Mouse (Mus musculus) small intestine, adult 2 months (tissue): ENCODE measurements at regions not wholly inside any gene's neighbourhood (a gene's known extent, or its start where the extent isn't known, plus 50 kb on each side); places are given as distances from the start of the nearest gene placed in this dataset.
A peak's percentile ranks its signal among the peaks of the same experiment; 100 is the strongest.

Experiments
- H3K27ac ChIP-seq: fragments of 200-500 bp; 2 replicates; pipeline ENCODE4 v1.5.1; 2012; ENCODE audit warnings: low read depth, low read length, control low read depth, inconsistent platforms; ENCODE audit not compliant: insufficient read depth
- H3K27me3 ChIP-seq: fragments of 200-500 bp; 2 replicates; pipeline ENCODE4 v1.6.1; 2012; ENCODE audit warnings: mild to moderate bottlenecking, moderate library complexity, low read length, inconsistent platforms; ENCODE audit not compliant: control insufficient read depth, insufficient read depth
- H3K36me3 ChIP-seq: fragments of 200-500 bp; 2 replicates; pipeline ENCODE4 v1.6.1; 2012; ENCODE audit warnings: mild to moderate bottlenecking, low read length, control low read depth, inconsistent platforms; ENCODE audit not compliant: control insufficient read depth, insufficient read depth
- H3K4me1 ChIP-seq: fragments of 200-500 bp; 2 replicates; pipeline ENCODE4 v1.6.1; 2012; ENCODE audit warnings: low read length, inconsistent platforms, mixed read lengths; ENCODE audit not compliant: control insufficient read depth, insufficient read depth, insufficient read length
- H3K4me3 ChIP-seq: fragments of 200-500 bp; 2 replicates; pipeline ENCODE4 v1.5.1; 2012; ENCODE audit warnings: low read depth, mild to moderate bottlenecking, control low read depth, inconsistent platforms, low read length, moderate library complexity
- CTCF ChIP-seq: fragments of 200-500 bp; IDR thresholded peaks from 2 replicates; pipeline ENCODE4 v1.5.1; 2012; ENCODE audit warnings: low read depth, mild to moderate bottlenecking, control low read depth, inconsistent platforms, low read length, moderate library complexity, mixed read lengths; ENCODE audit not compliant: insufficient replicate concordance, insufficient read length; ENCODE audit errors: extremely low read depth
- POLR2A ChIP-seq: fragments of 200-500 bp; IDR thresholded peaks from 2 replicates; pipeline ENCODE4 v1.6.1; 2012; ENCODE audit warnings: low read depth, mild to moderate bottlenecking, control low read depth, inconsistent platforms, low read length, moderate library complexity
- WGBS: fragments of 180-500 bp; shearing (Covaris S2); methylation state at CpG from one replicate; pipeline ENCODE4 v1.1.7; 2018; 5-methylcytosine and 5-hydroxymethylcytosine counted together

DNA sequence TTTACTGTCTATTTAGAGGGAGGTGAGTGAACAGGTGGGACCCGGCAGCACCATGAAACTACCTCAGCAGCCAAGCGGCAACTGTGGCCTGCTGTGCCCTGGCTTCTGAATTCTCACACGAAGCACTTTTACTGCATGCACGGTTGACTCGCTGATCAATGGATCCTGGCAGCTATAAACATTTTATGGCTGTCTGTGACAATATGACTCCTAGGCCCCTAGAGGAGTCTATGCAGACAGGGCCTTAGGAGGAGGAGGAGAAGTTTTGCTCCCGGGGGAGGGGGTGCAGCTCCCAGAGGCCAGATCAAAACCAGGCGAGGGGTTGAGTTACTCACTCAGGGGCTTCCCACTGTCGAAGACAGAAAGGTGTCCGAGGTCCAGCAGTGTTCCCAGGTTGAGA, 69.4 kb upstream of the Tut7 start:
- H3K27me3 ChIP-seq: no peaks in the 10 kb centered on the region
- no peak overlapping the region for H3K4me3 ChIP-seq
- H3K36me3 ChIP-seq: no peaks in the 10 kb centered on the region
- no peak overlapping the region for H3K27ac ChIP-seq
- no peaks in the 10 kb centered on the region for H3K4me1 ChIP-seq
- TF ChIP-seq POLR2A (no peak), CTCF (no peak)
- WGBS: 35% methylated on average over 9 of the region's 9 CpGs

DNA sequence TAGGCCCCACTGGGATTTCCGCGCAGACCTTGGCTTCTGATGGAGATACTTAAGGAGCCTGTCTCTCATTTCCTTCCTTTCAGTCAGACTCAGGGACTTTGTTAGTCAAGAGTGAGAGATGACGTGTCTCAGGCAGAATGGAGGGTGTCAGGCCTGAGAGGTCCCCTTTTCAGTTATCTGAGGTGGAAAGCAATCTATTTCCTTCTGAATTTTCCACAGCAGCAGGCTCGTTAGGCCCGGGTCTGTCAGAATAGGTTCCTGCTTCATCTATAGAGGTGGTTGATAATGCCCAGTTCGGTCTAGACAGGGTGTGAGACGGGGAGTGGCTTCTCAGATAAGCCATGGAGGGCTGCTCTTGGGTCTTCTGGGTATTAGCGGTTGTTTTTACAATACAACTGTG, 68.8 kb upstream of the Tut7 start:
- 43% methylated on average over 8 of the region's 8 CpGs for WGBS
- Histone ChIP-seq H3K27ac (no peak overlapping the region), H3K4me1 (no peaks in the 10 kb centered on the region), H3K27me3 (no peaks in the 10 kb centered on the region), H3K36me3 (no peaks in the 10 kb centered on the region), H3K4me3 (no peak overlapping the region)
- TF ChIP-seq CTCF (no peak), POLR2A (no peak)

DNA sequence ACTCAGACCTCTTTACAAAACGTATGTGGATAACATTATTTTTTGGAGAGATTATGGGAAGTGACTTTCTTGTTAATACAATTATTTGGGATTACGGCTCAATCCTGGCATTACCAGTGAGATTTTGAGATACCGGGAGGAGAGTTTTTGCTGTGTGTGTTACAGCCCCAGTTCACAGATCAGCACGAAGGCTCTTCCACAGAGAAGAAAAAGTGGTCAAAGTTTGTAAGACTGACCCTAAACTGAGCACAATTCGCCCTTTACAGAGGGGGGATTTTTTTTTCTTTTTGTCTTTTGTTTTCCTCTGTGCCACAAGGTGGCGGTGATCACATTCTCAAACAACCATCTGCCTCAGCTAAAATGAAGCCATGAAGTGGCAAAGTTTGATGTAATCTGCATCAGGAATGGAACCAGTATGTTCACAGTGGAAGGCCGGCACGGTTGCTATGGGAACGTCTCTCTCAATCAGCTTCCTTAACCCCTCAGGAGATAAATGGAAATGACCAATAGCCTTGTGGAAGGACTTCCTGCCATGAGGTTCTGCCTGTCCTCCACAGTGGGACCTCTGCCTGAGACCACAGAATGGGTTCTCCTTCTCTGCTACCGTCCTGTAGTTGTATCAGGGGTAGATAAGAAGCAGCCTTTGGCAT, 66.6 kb upstream of the Tut7 start:
- TF ChIP-seq POLR2A: no peak
- TF ChIP-seq CTCF: no peak
- WGBS: 23% methylated on average over 10 of the region's 10 CpGs

DNA sequence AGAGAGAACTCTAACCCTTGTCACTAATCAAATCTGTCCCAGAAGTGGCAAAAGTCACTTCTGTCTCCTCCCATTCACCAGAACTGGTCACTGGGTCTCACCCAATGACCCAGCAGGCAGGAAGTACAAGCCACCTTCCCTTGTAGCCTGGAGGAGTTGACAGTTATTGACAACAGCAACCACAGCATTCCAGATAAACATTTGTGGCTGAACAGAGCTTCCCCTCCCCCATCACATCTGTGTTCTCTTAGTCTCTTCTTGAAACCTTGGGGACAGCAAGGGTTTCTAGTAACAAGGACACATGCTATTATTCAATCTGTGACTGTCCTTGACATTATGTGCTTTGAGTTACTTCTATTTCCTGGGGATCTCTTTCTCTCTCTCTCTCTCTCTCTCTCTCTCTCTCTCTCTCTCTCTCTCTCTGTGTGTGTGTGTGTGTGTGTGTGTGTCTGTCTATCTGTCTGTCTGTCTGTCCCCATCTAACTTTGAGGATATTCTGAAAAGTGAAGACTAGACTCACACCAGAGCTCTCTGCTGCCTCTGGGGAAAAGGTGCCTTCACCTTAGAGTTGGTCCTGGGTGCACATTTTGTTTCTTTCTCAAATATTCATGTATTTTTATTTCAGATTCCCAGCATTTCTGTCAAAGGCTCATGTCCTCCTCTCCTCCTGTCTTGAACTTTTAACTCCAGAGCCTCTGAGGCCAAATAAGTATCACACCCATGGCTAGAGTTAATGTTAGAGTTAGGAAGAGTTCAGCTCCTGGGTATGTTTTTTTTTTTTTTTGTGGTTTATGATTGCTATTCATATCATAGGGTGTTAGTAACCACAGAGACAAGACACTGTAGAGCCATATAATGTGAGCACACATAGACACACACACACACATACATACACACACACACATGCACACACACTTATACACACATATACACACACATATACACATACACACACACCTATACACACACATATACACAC, 65.4 kb upstream of the Tut7 start:
- Histone ChIP-seq H3K4me3 (no peak overlapping the region), H3K27ac (no peak overlapping the region), H3K4me1 (no peaks in the 10 kb centered on the region), H3K27me3 (no peaks in the 10 kb centered on the region), H3K36me3 (no peaks in the 10 kb centered on the region)
- TF ChIP-seq POLR2A (no peak), CTCF (no peak)

More for the DNA sequence above, 66.6 kb upstream of the Tut7 start:
- no peaks in the 10 kb centered on the region for H3K4me1 ChIP-seq
- no peak overlapping the region for H3K27ac ChIP-seq
- no peak overlapping the region for H3K4me3 ChIP-seq
- no peaks in the 10 kb centered on the region for H3K36me3 ChIP-seq
- no peaks in the 10 kb centered on the region for H3K27me3 ChIP-seq

DNA sequence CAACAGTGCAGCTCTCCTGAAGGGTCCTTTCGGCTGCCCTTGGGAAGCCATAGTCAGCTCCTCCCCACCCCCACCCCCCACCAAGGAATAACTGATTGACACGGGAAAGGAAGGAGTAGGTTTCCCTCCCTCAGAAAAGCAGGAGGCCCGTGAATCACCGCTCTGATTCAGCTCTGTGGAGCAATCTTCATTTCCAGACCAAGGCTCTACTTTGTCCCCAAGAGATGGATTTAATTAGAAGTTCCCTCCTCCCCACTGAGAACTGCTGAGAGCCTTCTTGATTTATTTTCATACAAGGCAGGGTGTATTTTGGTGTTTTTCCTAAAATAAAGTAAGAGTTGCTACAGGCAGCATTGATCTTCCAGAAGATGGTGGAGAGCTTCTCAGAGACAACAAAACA, 64.4 kb upstream of the Tut7 start:
- no peaks in the 10 kb centered on the region for H3K36me3 ChIP-seq
- TF ChIP-seq CTCF: no peak
- TF ChIP-seq POLR2A: no peak
- no peaks in the 10 kb centered on the region for H3K27me3 ChIP-seq
- WGBS: 83% methylated on average over 4 of the region's 4 CpGs
- H3K27ac ChIP-seq: no peak overlapping the region
- H3K4me1 ChIP-seq: no peaks in the 10 kb centered on the region
- H3K4me3 ChIP-seq: no peak overlapping the region

DNA sequence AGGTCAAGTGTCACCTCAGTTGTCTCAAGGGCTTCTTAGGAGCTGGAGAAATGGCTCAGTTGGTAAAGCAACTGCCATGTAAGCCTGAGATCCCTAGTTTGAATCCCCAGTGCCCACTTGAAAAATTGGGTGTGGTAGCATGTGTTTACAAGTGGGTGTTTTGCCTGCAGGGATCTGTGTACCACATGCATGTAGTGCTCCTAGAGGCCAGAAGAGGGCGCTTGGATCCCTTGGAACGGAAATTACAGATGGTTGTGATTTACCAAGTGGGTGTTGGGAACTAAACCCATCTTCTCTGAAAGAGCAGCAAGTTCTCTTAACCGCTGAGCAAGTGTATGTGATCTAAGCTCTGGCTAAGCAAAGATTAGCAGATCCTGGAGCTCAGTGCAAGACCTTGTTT, 63.6 kb upstream of the Tut7 start:
- H3K36me3 ChIP-seq: no peaks in the 10 kb centered on the region
- H3K4me1 ChIP-seq: no peaks in the 10 kb centered on the region
- WGBS: 60% methylated on average over 3 of the region's 3 CpGs
- TF ChIP-seq POLR2A (no peak), CTCF (peak; percentile 34; the same call in 1 of the 2 replicates)
- no peaks in the 10 kb centered on the region for H3K27me3 ChIP-seq
- no peak overlapping the region for H3K4me3 ChIP-seq
- H3K27ac ChIP-seq: no peak overlapping the region
